Mouse (Mus musculus) gastrocnemius, adult 8-10 months (tissue): ENCODE data around the gene Cldn3. TPM values are rescaled to one million over a fixed set of nuclear protein-coding genes. Genes with fewer than 3 reads are reported as not detected.

Experiments
- DNase-seq, 2 experiments: peaks; one replicate each; pipeline ENCODE4 v3.0.0; 2022; ENCODE audit warnings: low spot score in 2 of 2
- total RNA-seq, 4 experiments: library from RNA; stranded (reverse); gene quantifications; 2 replicates each; pipeline ENCODE4 v1.2.4; 2022

The Cldn3 gene
- total RNA-seq, 4 experiments from 2014 or later, result not detected

GRCm38 (mm10) chr5:135034593-135034992 is 48.6 kb downstream of the Cldn3 start:
- DNase-seq, result no peak

- DNase-seq, result no peak
These were observed 49.8 kb downstream of the Cldn3 start for GRCm38 (mm10) chr5:135035608-135036359.

Other genes starting within 250 kb of the Cldn3 start
- 10 to 100 TPM in 1 of 4 experiments, 1 to 10 TPM in 3; 3.7 to 11.6 (median 8.5) TPM for gene Eln, start 238.9 kb upstream of the Cldn3 start, total RNA-seq
- not detected for gene Tmem270, start 79.5 kb upstream of the Cldn3 start, total RNA-seq
- gene Cldn13, start 70.7 kb upstream of the Cldn3 start, total RNA-seq, result not detected
- gene Mettl27, start 53.8 kb upstream of the Cldn3 start, total RNA-seq, result 1 to 10 TPM; 3.8 to 6.1 (median 4.4) TPM
- gene Cldn4, start 39.3 kb upstream of the Cldn3 start, total RNA-seq, result not detected
- gene Abhd11, start 22.9 kb downstream of the Cldn3 start, total RNA-seq, result 10 to 100 TPM; 38.5 to 54.3 (median 46.0) TPM
- 1 to 10 TPM in 1 of 4 experiments, under 1 TPM in 3; 0.22 to 1.3 (median 0.39) TPM for gene Stx1a, start 37.3 kb downstream of the Cldn3 start, total RNA-seq
- 10 to 100 TPM; 24.3 to 26.8 (median 25.8) TPM for gene Dnajc30, start 78.0 kb downstream of the Cldn3 start, total RNA-seq
- gene Bud23, start 78.7 kb downstream of the Cldn3 start, total RNA-seq, result 10 to 100 TPM; 25.7 to 36.4 (median 29.8) TPM
- gene Vps37d, start 92.1 kb downstream of the Cldn3 start, total RNA-seq, result under 1 TPM in 3 of 4 experiments, not detected in 1; 0.31 to 0.56 (median 0.41) TPM
- 10 to 100 TPM; 44.9 to 73.8 (median 51.6) TPM for gene Mlxipl, start 103.7 kb downstream of the Cldn3 start, total RNA-seq
- gene Tbl2, start 163.4 kb downstream of the Cldn3 start, total RNA-seq, result 10 to 100 TPM in 1 of 4 experiments, 1 to 10 TPM in 3; 8.5 to 12.2 (median 8.9) TPM
- 10 to 100 TPM; 25.2 to 34.5 (median 28.4) TPM for gene Bcl7b, start 182.1 kb downstream of the Cldn3 start, total RNA-seq
- 10 to 100 TPM; 34.2 to 36.5 (median 35.3) TPM for gene Baz1b, start 201.1 kb downstream of the Cldn3 start, total RNA-seq